Mouse (Mus musculus) T-helper 2 cell (primary cell): Measurements from ENCODE around the gene Cwc22.

Experiments used
- in situ Hi-C: fragments of 300-600 bp; cut with MboI, MseI; formaldehyde crosslinking; loops from one replicate; pipeline ENCODE4 v1.15.1; 2025; ENCODE audit warnings: high pct_unique_total_duplicates

Gene Cwc22

GRCm38 (mm10) chr2:77945596-77946485 lies at the start of gene Cwc22:
Gene Cwc22, minus strand, starts transcription at chr2:77946375.
- in situ Hi-C loops = loop anchor here (10.0 to 25.0 kb wide), 3 partner anchors 966 to 1259 kb away; partner anchors contain the start of gene Plekha3

GRCm38 (mm10) chr2:77993727-77994401 lies 47.7 kb upstream of the Cwc22 start:
- in situ Hi-C loops = loop anchor here (25.0 kb wide), 1 partner anchor 457 kb away; no protein-coding TSS in a partner anchor

- in situ Hi-C loops = loop anchor here (25.0 kb wide), 1 partner anchor 456 kb away; no protein-coding TSS in a partner anchor
Measured at GRCm38 (mm10) chr2:77992951-77993604, 46.9 kb upstream of the Cwc22 start.

- in situ Hi-C loops = loop anchor here (25.0 kb wide), 1 partner anchor 454 kb away; no protein-coding TSS in a partner anchor
Measured at GRCm38 (mm10) chr2:77990820-77991219, 44.6 kb upstream of the Cwc22 start.

- in situ Hi-C loops = loop anchor here (25.0 kb wide), 1 partner anchor 453 kb away; no protein-coding TSS in a partner anchor
Measured at GRCm38 (mm10) chr2:77990121-77990520, 43.9 kb upstream of the Cwc22 start.

GRCm38 (mm10) chr2:77989390-77989789 lies 43.2 kb upstream of the Cwc22 start:
- in situ Hi-C loops = loop anchor here (25.0 kb wide), 1 partner anchor 452 kb away; no protein-coding TSS in a partner anchor

GRCm38 (mm10) chr2:77985991-77986730 lies 40.0 kb upstream of the Cwc22 start:
- in situ Hi-C loops = loop anchor here (25.0 kb wide), 1 partner anchor 449 kb away; no protein-coding TSS in a partner anchor

- in situ Hi-C loops = loop anchor here (25.0 kb wide), 1 partner anchor 447 kb away; no protein-coding TSS in a partner anchor
Measured at GRCm38 (mm10) chr2:77984209-77984608, 38.0 kb upstream of the Cwc22 start.

GRCm38 (mm10) chr2:77981826-77982225 lies 35.7 kb upstream of the Cwc22 start:
- in situ Hi-C loops = loop anchor here (25.0 kb wide), 1 partner anchor 445 kb away; no protein-coding TSS in a partner anchor

GRCm38 (mm10) chr2:77980696-77981095 lies 34.5 kb upstream of the Cwc22 start:
- in situ Hi-C loops = loop anchor here (25.0 kb wide), 1 partner anchor 443 kb away; no protein-coding TSS in a partner anchor

- in situ Hi-C loops = loop anchor here (25.0 kb wide), 1 partner anchor 442 kb away; no protein-coding TSS in a partner anchor
Measured at GRCm38 (mm10) chr2:77979519-77979918, 33.3 kb upstream of the Cwc22 start.

- in situ Hi-C loops = loop anchor here (25.0 kb wide), 1 partner anchor 442 kb away; no protein-coding TSS in a partner anchor
Measured at GRCm38 (mm10) chr2:77979081-77979480, 32.9 kb upstream of the Cwc22 start.

GRCm38 (mm10) chr2:77978256-77978655 lies 32.1 kb upstream of the Cwc22 start:
- in situ Hi-C loops = loop anchor here (25.0 kb wide), 1 partner anchor 441 kb away; no protein-coding TSS in a partner anchor

GRCm38 (mm10) chr2:77976321-77976920 lies 30.2 kb upstream of the Cwc22 start:
- in situ Hi-C loops = loop anchor here (25.0 kb wide), 1 partner anchor 439 kb away; no protein-coding TSS in a partner anchor

- in situ Hi-C loops = loop anchor here (25.0 kb wide), 1 partner anchor 438 kb away; no protein-coding TSS in a partner anchor
Measured at GRCm38 (mm10) chr2:77975606-77976005, 29.4 kb upstream of the Cwc22 start.

- in situ Hi-C loops = loop anchor here (25.0 kb wide), 1 partner anchor 438 kb away; no protein-coding TSS in a partner anchor
Measured at GRCm38 (mm10) chr2:77974986-77975385, 28.8 kb upstream of the Cwc22 start.

- in situ Hi-C loops = no loop called here
Measured at GRCm38 (mm10) chr2:77974366-77974765, 28.2 kb upstream of the Cwc22 start.

GRCm38 (mm10) chr2:77973296-77973695 lies 27.1 kb upstream of the Cwc22 start:
- in situ Hi-C loops = no loop called here

GRCm38 (mm10) chr2:77972541-77972940 lies 26.4 kb upstream of the Cwc22 start:
- in situ Hi-C loops = no loop called here

GRCm38 (mm10) chr2:77971871-77972270 lies 25.7 kb upstream of the Cwc22 start:
- in situ Hi-C loops = no loop called here
